Mouse (Mus musculus): ENCODE results near the gene Adgrg1.

The Adgrg1 gene

DNA sequence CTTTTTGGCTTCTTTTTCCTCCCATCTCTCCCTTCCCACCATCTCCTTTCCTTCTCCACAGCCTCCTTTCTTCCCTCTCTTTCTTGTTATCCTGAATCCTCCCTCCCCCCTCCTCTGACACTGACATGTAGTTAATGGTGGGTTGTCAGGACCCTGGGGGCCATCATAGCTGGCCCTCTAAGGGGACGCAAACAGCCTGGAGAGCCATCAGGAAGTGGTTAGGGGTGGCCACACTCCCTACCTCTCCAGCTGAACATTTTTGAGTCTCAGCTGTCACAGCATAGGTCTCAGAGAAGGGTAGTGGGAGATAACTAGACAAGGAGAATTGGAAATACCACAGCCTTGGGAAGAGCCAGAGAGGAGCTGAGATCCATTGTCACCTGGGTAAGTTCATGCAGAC is 20.0 kb downstream of the Adgrg1 start:
- in situ Hi-C loops (cut with MboI; ENCODE audit: low sequenced_read_pairs): no loop called here

DNA sequence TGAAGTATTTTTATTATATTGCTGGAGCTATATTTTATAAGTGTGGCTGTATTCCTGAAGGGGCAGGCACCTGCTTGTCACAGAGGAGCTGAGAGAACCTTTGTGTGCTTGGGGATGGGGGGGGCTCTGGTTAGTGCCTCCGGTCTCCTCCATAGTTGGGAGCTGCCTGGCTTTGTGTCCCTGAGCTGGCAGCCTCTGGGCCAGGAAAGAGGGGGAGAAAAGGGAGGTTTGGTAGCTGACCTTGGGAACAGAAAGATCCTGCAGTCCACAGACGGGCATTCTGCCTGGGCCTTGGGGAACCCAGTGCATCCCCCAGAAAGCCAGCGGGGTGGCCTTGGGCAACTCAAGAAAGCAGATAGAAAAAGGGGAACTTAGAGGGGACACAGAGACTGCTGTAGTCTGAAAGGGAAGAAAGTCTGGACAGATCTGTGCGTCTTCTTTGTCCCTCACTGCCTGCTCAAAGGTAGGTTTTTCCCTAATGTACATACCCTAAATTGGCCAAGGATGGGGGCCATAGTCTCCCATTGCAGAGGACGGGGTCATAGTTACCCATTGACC is 20.9 kb downstream of the Adgrg1 start:
- in situ Hi-C loops (cut with MboI; ENCODE audit: low sequenced_read_pairs): no loop called here

DNA sequence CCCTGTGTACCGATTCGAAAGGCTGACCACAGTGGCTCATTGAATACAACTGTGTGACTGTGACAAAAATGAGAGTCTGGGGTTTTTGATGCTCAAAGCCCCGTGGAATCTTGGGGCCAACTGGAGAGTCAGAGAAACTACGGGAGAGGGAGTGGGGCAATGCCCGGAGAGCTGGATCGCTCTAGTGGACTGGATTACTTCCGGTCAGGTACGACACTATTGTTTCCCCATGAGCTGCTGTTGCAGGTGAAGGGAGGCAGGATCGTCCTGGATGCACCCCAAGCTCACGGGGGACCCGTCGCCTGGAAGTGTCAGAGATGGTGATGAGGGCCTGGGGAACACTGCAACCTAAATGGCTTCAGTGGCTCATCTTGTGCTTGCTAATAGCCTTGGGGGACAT is 21.5 kb downstream of the Adgrg1 start:
- in situ Hi-C loops (cut with MboI; ENCODE audit: low sequenced_read_pairs): no loop called here

DNA sequence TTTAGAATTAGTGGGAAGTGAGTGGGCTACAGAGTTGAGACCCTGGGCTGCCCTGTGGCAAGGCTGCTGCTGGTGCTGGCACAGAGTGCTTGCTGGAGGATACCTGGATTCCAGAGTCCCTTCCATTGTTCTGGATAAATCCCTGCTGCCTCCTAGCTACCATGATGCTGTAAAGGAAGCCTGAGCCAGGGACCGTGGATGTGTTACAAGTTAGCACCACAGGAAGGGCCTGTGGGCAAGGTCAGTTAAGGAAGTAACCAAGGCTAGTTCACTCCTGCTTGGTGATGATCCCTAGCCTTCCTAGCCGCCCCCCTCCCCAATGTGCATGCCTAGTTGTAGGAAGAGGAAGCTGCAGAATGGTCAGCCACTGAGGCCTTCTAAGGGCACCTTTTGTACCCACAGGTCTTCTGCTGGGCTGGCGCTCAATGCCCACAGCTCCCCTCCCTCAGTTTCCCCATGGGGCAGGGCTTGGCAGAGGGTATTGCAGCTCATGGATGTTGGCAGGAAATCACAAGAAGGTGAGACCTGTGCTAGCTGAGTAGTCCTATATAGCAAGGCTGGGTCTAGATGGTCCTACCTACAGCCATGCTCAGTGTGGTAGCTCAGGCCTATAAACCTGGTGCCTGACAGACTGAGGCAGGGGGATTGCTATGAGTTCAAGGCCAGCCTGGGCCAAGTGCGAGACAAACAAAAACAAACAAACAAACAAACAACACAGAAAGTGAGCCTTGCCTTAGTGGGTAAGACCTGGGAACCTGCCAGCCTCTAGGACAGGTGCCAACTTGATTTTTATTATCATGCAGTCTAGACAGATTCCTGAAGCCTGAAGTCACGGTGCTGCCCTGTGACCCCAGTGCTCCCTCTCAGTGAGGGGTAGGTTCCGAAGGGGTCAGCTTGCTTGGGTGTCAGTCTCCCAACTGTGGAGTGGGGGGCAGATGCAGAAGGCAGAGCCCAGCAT is 22.6 kb downstream of the Adgrg1 start:
- in situ Hi-C loops (cut with MboI; ENCODE audit: low sequenced_read_pairs): no loop called here

DNA sequence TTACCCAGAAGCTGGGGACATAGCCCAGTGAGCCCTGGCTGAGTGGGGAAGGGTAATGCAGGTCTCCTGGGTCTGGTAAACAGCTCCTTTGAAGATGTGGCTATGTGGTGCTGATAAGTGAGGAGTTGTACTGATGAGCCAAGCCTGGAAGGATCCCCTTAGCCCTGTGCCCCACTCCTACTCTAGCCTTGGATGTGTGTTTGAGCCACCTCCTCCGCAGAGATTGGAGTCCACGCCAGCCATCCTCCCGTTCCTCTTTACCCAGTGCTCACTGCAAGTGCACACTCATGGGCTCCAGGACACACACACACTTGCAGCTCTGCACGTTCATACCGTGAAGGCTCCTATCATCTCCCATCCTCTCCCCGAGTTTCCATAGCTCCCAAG is 23.3 kb downstream of the Adgrg1 start:
- in situ Hi-C loops (cut with MboI; ENCODE audit: low sequenced_read_pairs): no loop called here

DNA sequence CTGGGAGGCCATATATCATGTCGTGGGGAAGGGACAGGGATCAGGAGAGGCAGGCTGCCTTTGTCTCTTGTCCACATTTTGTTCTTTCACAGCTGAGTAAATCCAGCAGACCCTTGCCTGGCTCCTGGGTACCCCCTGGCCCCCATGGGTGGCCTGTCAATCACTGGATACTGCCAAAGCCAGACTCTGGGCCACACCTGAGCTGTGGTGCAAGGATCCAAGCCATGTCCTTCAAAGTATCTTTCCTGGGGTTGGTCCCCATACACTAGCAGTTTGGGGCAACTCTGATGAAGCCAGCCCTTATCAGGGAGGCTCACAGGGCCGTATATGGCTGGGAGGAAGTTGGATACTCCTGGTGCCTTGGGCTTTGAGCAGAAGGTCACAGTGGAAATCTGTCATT is 23.9 kb downstream of the Adgrg1 start:
- in situ Hi-C loops (cut with MboI; ENCODE audit: low sequenced_read_pairs): no loop called here

DNA sequence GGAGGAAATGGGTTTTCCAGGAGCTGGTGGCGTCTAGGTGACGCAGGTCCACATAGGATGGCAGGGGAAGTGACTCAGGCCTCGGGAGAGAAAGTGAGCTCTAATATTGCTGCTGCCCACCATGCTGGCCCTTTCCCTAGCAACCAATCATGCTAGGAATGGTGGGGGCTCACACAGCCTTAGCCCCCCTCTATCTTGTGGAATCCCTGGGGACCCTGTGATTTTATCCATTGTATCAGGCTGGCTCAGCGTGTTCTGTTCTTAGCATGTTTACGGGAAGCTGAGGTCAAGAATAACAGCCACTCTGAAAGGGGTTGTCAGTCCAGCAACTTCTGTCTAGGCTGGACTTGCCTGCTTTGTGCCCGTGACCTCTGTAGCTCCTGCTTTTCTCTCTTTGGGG is 24.5 kb downstream of the Adgrg1 start:
- in situ Hi-C loops (cut with MboI; ENCODE audit: low sequenced_read_pairs): no loop called here

DNA sequence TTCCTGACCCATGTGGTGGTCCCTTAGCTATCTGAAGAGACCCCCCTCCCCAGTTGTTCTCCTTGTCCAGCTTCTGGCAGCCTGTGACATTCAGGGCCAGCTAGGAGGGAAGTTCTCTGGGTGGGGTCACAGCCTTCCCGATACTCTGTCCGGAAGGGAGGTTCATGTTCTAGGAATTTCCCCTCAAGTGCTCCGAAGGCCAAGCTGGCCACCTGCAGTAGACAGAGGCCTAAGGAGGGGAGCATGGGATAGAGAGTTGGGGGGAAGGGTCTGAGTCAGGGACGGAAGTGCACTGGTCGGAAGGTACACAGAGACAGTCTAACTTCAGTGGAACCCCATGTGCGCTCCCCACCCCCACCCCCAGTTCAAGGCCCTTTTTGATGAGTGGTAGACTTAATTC is 25.4 kb downstream of the Adgrg1 start:
- in situ Hi-C loops (cut with MboI; ENCODE audit: low sequenced_read_pairs): no loop called here

DNA sequence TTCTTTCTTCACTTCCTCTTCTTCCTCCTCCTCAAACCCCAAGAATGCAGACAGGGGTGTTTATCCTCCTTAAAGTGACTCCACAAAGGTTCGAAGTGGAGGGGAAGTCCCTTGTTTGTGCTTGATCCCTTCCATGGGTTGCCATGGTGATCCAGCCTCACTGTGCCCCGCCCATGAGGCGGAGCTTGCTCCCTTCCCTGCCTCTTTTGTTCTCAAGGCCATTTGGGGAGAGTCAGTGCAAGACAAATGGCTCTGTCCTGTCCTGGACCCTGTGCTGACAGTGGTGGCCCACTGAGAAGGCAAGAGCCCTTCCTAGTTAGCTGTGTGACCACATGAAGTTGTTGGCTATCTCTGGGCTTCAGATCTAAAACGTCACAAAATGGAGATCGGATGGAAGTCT is 26.1 kb downstream of the Adgrg1 start:
- in situ Hi-C loops (cut with MboI; ENCODE audit: low sequenced_read_pairs): no loop called here

DNA sequence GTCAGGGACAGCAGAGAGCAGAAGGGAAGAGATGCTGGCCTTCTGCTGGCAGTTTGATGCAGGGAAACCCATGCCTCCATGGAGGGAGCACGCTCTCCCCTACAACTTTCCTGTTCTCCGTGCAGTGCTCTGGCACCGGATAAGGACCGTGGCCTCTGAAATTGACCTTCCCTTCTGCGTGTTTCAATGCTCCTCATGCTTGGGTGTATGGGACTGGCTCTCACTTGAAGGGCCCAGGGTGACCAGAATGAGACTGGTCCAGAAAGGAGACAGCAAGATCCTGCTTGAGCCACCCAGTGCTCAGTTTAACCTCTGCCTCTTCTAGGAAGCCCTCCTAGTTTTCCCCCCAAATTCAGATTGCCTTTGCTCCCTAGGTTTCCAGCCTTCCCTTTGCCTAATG is 26.6 kb downstream of the Adgrg1 start:
- in situ Hi-C loops (cut with MboI; ENCODE audit: low sequenced_read_pairs): no loop called here

DNA sequence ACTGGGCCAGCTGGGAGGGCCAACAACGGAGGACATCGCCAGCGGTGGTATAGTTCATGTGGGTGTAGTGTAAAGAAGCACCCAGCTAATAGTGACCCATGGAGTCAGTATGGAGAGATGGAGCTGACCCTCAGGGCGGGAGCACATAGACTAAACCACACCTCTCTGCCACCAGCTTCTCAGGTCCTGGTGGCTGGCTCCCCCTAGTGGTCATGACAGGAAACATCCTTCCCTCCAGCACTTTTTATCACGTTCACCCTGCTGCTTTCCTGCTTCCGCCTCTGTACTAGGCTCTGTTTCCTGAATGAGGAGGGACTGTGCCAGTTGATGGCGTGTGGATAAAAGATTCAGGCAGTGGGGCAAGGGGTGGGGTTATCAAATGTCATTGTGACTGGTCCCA is 27.1 kb downstream of the Adgrg1 start:
- in situ Hi-C loops (cut with MboI; ENCODE audit: low sequenced_read_pairs): no loop called here

DNA sequence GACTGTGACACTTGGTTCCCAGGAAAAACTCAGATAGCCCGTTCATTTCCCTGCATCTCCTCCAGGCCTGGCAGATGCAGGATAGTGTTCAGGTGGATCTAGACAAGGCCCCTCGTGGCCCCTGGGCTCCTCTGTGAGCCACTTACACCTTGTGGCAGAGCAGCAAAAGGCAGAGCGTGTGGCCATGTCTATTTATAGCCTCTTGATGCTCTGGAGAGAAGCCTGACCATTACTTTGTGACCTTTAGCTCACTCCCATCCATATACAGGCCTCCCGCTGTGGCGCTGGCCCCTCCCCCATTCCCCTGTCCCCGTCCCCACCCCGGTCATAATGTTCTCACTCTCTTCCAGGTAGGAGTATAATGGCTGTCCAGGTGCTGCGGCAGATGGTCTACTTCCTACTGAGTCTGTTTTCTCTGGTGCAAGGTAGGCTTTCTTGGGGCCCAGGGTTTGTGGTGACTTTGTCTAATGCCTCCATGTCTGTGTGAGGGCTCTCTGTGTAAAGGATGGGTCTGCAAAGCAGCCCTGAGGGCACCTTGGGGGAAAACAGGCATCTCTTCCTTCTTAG is 27.6 kb downstream of the Adgrg1 start:
- in situ Hi-C loops (cut with MboI; ENCODE audit: low sequenced_read_pairs): no loop called here

DNA sequence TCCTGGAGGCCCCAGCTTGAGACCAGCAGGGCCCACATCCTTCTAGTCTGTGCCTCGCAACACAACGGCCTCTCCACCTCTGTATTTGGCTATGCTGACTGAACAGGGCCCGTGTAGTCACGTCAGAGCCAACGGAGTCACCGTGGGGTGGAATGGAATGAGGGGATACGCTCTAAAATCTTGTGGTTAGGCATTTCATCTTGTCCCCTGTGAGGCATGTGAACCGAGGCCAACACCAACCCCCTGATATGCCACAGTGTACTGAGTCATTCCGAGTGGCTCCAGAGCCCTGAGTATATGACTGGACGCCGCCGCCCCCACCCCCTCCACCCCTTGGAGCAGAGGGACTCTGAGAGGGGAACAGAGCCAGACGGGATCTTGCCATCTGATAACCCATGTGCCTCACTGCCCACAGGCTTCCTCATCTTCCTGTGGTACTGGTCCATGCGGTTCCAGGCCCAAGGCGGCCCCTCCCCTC is 37.9 kb downstream of the Adgrg1 start:
- in situ Hi-C loops (cut with MboI; ENCODE audit: low sequenced_read_pairs): no loop called here

DNA sequence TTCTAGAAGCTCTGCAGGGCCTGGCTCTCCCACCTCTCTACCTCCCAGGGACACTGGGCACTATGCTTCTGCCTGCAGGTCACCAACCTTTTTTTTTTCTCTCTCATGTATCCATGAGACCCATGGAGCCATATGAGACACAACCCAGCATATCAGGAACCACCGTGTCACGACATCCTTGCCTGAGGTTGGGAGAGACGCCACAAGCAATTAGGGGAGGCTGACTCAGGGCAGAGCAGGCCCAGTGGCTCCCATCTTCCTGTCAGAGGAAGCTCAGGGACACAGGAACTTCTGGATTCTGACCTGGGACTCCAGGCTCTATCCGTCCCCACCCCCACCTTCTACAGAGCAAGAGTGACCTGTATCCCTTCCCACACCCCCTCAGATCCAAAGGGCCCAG is 41.3 kb downstream of the Adgrg1 start:
- in situ Hi-C loops (cut with MboI; ENCODE audit: low sequenced_read_pairs): no loop called here

DNA sequence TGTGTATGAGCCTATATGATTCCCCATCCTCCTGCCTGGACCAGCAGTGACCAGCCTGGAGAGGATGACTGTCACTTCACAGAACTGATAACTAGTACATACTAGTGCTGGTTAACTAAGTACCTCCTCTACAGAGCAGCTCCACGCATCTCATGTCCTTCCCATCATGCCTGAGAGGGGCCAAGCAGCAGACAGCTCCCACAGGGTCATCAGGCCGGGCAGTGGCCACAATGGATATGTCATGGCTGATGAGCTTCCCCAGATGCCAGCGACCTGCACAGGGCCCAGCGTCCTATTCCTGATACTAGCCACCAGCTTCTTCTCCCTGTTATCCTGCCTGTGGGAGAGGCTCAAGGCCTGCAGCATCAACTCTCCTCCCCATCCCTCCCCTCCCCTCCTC is 42.1 kb downstream of the Adgrg1 start:
- in situ Hi-C loops (cut with MboI; ENCODE audit: low sequenced_read_pairs): no loop called here

DNA sequence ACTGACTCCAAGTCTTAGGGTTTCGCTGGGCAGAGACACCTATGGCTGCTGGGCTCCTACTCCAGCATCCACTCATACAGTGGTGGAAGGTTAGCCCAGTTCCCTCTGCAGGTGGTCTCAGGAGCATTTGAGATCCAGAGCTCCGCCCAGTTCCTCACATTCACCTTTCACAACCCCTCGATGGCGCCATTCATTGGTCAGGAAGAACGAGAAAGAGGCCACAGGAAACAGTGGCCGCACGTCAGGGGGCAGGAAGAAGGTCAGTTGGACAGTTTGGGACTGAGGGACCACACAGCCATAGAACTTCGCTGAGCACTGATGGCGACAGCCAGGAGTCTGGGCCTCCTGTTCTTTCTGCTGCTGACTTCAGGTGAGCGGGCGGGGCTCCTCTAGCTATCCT is 42.9 kb downstream of the Adgrg1 start, which contains the start of gene Adgrg3:
Gene Adgrg3 (plus strand): TSS at position 242 of the 400 bp plus-strand sequence.
- in situ Hi-C loops (cut with MboI; ENCODE audit: low sequenced_read_pairs): no loop called here

DNA sequence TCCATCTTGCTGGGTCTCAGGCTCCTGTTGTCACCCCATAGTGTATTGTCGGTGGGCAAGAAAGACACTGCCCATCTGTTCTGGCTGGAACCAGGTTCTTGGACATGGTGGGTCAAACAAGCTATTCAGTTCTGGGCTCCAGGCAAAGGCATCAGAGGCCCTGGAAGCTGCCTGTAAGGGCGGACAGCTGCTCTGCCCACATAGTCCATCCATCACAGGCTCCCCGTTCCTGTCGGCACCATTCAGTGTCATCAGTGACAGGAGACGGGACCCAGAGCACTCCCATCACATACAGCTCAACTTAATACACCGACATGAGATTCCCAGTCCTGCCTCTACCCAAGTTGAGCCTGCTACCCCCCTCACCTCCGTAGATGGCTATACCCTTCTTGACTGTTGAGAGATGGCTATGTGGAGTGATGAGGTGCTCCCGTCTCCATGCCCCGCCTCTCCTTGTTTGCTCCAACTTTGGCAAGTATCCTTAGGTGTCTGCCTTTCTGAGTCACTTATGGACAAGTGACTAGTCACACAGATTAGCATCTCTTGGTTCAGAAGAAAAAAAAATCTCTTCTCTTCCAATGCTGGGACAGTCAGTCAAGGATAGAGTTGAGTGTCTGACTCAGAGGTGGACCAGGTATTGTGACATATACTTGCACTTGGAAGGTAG is 43.6 kb downstream of the Adgrg1 start:
- in situ Hi-C loops (cut with MboI; ENCODE audit: low sequenced_read_pairs): no loop called here

DNA sequence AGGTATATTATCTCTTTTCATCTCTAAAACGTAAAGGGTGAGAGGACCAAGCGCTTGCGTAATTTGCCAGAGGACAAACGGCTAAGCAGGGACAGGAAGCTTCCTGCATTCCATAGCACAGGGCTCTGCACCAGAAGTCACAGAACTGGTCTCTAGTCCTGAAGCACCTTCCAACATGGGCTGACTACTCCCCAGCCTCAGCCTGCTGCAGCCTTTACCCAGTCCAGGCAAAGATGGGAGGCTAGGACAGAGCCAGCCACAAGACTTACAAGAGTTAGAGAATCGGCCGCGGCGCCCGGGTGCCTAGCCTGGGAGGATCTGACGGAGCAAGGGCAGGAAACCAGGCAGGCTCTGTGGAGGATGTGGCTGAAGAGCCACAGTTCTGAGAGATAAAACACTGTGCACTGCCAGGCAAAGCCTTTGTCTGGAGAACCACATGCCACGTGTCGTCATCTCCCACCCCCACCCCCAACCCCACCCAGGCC is 45.8 kb downstream of the Adgrg1 start:
- in situ Hi-C loops (cut with MboI; ENCODE audit: low sequenced_read_pairs): no loop called here

DNA sequence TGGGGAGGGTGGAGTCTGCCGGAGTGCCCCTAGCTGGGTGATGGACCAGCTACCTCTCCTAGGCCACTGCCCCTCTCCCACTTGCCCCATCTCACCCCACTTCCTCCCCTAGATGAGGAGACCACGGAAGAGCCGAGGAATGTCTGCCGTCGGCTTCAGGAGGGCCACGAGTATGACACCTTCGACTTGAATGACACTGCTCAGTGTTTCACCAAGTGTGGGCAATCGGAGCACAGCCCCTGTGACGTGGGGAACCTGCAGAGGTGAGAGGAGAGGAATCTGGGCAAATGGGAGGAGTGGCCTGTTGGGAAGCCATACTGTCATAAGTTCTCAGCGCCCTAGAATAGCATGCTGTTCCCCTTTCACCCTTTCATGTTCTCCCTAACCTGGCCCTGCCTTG is 46.3 kb downstream of the Adgrg1 start:
- in situ Hi-C loops (cut with MboI; ENCODE audit: low sequenced_read_pairs): no loop called here

DNA sequence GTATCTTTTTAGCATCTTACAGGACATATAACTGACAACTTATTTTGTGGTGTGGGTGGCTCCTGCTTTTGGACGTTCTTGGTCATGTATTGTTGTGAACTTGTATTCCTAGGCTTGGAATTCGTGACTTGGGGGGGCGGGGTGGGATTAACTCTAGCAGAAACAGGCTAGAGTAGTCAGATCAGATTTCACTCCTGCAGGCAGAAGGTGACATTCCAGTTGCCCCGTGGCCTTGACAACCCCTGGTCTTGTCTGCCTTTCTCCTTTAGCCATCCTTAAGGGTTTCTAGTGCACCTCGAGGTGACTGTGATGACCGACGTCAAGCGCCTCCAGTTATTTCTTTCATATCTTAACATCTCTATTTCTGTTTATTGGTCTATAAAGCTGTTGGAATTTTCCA is 48.6 kb downstream of the Adgrg1 start:
- in situ Hi-C loops (cut with MboI; ENCODE audit: low sequenced_read_pairs): no loop called here

DNA sequence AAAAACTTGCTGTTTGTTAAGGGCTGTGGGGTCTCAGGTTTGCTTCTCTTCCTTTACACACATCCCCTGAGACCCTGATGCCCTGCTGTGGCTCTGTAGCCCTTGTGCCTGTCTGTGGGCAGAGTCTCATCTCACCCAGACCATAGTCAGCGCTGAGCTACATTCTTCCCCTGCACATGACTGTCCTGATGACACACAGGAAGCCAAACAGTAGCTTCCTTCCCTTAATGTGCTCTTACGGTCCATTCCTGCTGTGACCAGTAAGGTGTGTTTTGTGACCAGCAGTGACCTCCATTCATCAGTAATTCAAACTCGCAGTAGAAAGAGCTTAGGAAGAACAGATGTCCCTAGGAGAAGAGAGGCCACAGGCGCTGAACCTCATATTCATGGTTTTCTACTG is 49.8 kb downstream of the Adgrg1 start:
- in situ Hi-C loops (cut with MboI; ENCODE audit: low sequenced_read_pairs): no loop called here

Data from CH12F3 (cell line).